Mouse (Mus musculus) midbrain, embryonic 14.5 days (tissue): ENCODE results near the gene Gm21954. TPM values are rescaled to one million over a fixed set of nuclear protein-coding genes. Genes with fewer than 3 reads are reported as not detected.

Experiments
- ATAC-seq: fragments of 200-750 bp; cut with Nextera tagmentation; 2 replicates; pipeline ENCODE4 v1.8.0; 2017; ENCODE audit warnings: moderate number of reproducible peaks, moderate library complexity; ENCODE audit not compliant: low FRiP score, low TSS enrichment
- DNase-seq: peaks from one replicate; pipeline ENCODE4 v3.0.0-alpha.2; 2015
- H3K27ac ChIP-seq: fragments of 300-500 bp; sonication (generic); replicated peaks from 2 replicates; pipeline ENCODE4 v1.5.1; 2014; ENCODE audit warnings: mild to moderate bottlenecking, low read depth, low read length, moderate library complexity
- H3K27me3 ChIP-seq: fragments of 300-500 bp; sonication (generic); 2 replicates; pipeline ENCODE4 v1.6.1; 2014; ENCODE audit warnings: low read length, control low read depth, mixed read lengths; ENCODE audit not compliant: control insufficient read depth, insufficient read depth
- H3K36me3 ChIP-seq: fragments of 300-500 bp; sonication (generic); 2 replicates; pipeline ENCODE4 v1.6.1; 2014; ENCODE audit warnings: low read length, control low read depth; ENCODE audit not compliant: control insufficient read depth, insufficient read depth
- H3K4me1 ChIP-seq: fragments of 300-500 bp; sonication (generic); 2 replicates; pipeline ENCODE4 v1.6.1; 2014; ENCODE audit warnings: mild to moderate bottlenecking, antibody characterized with exemption, low read length, control low read depth; ENCODE audit not compliant: control insufficient read depth, insufficient read depth
- H3K4me2 ChIP-seq: fragments of 300-500 bp; sonication (generic); 2 replicates; pipeline ENCODE4 v1.6.1; 2014; ENCODE audit warnings: mild to moderate bottlenecking, low read length, moderate library complexity
- H3K4me3 ChIP-seq: fragments of 300-500 bp; sonication (generic); replicated peaks from 2 replicates; pipeline ENCODE4 v1.5.1; 2014; ENCODE audit warnings: low read depth, low read length
- H3K9ac ChIP-seq: fragments of 300-500 bp; sonication (generic); replicated peaks from 2 replicates; pipeline ENCODE4 v1.6.1; 2014; ENCODE audit warnings: mild to moderate bottlenecking, low read length, moderate library complexity
- H3K9me3 ChIP-seq: fragments of 300-500 bp; sonication (generic); 2 replicates; pipeline ENCODE4 v1.6.1; 2016; ENCODE audit warnings: low read length, control low read depth, mixed read lengths; ENCODE audit not compliant: control insufficient read depth
- WGBS: fragments of 180-500 bp; shearing (Covaris S2); extraction: QIAGEN DNeasy Blood & Tissue Kit; methylation state at CpG from one replicate; pipeline ENCODE4 v1.1.7; 2014; 5-methylcytosine and 5-hydroxymethylcytosine counted together
- polyA plus RNA-seq: library from polyadenylated mRNA; unstranded; fragments of >200 nt; fragmentation: Nextera tagmentation; extraction: Ambion mirVana; gene quantifications from 2 replicates; pipeline ENCODE4 v1.2.1, GENCODE M21; 2014

The Gm21954 gene
- polyA plus RNA-seq, 1 experiment from 2014 or later, result not detected

DNA sequence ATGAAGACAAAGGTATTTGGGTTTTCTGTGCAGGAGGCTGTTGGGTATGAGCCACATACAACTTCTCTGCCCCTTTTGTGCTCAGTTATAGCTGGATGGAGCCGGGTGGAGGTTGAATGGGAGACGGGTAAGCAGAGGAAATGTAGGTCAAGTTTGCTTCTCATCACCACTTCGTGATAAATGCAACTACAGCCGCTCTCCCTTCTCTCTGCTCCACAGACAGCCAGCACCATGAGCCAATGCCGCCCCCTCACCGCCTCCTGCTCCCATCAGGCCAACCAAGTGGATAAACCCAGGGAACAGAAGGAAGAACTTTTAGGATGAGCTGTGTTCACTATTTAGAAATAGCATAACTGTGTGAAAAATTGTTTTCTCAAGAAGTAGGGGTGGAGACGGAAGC, 4.7 kb upstream of the Gm21954 start:
- peaks cover 17% of the 10 kb centered on the region for H3K36me3 ChIP-seq
- ATAC-seq, result no peak
- 0 out of 2 replicates have a peak, but pooled peaks cover 3% of the 10 kb centered on the region for H3K4me1 ChIP-seq
- no peak overlapping the region for H3K27ac ChIP-seq
- H3K9ac ChIP-seq, result no peak overlapping the region
- no peaks in the 10 kb centered on the region for H3K9me3 ChIP-seq
- no peaks in the 10 kb centered on the region for H3K27me3 ChIP-seq
- no peak overlapping the region for H3K4me2 ChIP-seq
- no peak for DNase-seq
- WGBS, result 91% methylated on average over 7 of the region's 7 CpGs
- no peak overlapping the region for H3K4me3 ChIP-seq

DNA sequence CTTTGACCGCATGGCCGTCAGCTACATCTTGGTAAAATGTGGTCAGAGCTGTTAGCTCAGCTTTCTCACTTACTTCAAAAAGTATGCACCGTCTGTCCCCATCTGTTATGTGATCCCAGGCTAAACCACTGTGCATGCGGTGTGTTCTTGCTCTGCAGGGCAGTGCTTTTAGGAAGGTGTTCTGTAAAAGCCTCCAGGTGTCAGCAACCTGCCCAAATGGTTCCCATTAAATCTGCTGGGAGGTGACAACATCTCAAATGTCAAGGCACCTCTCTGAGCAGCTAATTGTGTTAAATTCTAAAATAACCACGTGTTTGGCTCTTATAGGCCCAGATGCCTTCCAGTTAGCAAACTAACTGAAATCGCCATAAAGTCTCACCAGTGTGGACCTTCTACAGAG, 1.1 kb upstream of the Gm21954 start:
- Histone ChIP-seq H3K4me3 (no peak overlapping the region), H3K27me3 (no peaks in the 10 kb centered on the region), H3K9ac (no peak overlapping the region), H3K4me1 (0 out of 2 replicates have a peak, but pooled peaks cover 3% of the 10 kb centered on the region), H3K36me3 (peaks cover 7% of the 10 kb centered on the region; the same call in 1 of the 2 replicates), H3K4me2 (no peak overlapping the region), H3K9me3 (no peaks in the 10 kb centered on the region), H3K27ac (no peak overlapping the region)
- 79% methylated on average over 6 of the region's 6 CpGs for WGBS
- DNase-seq (no peak), ATAC-seq (no peak)

DNA sequence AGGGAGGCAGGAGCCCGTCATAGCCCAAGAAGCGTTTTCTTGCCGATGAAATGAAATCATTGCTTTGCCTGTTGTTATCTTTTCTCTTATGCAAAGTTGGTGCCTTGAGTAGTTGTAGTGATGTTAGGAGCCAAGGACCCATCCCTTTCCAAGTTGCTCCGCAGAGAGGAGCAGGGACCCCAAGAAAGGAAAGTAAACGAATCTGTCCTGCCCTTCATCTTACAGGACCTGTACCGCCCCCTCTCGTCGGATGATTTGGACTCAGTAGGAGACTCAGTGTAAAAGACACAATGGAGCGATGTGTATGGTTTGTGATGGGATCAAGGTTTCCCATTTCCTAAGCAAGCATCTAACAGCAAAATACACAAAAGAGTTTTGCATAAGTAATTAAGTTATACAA, 5.7 kb downstream of the Gm21954 start:
- 57% methylated on average over 9 of the region's 9 CpGs for WGBS
- no peak for DNase-seq
- H3K9ac ChIP-seq, result no peak overlapping the region
- no peak for ATAC-seq
- no peaks in the 10 kb centered on the region for H3K9me3 ChIP-seq
- H3K4me2 ChIP-seq, result no peak overlapping the region
- H3K36me3 ChIP-seq, result no peaks in the 10 kb centered on the region
- H3K4me3 ChIP-seq, result no peak overlapping the region
- H3K27me3 ChIP-seq, result no peaks in the 10 kb centered on the region
- H3K4me1 ChIP-seq, result peaks cover 30% of the 10 kb centered on the region
- no peak overlapping the region for H3K27ac ChIP-seq

DNA sequence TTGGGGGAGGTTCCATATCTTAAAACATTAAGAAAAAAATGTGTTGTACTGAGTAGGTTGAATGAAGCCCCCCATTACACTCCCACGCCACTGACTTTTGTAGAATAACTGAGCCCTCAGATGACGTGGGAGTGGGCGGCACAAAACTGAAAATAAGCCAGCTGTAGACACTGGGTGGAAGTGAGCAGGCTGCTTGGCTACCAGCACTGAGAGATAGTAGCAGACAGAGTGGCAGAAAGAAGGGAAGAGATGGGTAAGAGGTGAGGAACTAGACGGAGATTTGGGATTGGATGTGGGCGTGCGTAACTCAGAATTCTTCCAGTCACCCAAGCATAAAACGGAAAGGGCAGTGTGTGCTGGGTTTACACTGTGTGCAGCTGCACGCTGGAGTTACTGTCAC, 6.2 kb downstream of the Gm21954 start:
- no peak overlapping the region for H3K4me3 ChIP-seq
- H3K36me3 ChIP-seq, result no peaks in the 10 kb centered on the region
- H3K27ac ChIP-seq, result no peak overlapping the region
- ATAC-seq (no peak), DNase-seq (no peak)
- no peaks in the 10 kb centered on the region for H3K9me3 ChIP-seq
- no peak overlapping the region for H3K9ac ChIP-seq
- WGBS, result 80% methylated on average over 8 of the region's 8 CpGs
- no peak overlapping the region for H3K4me2 ChIP-seq
- no peaks in the 10 kb centered on the region for H3K27me3 ChIP-seq
- peaks cover 35% of the 10 kb centered on the region for H3K4me1 ChIP-seq

DNA sequence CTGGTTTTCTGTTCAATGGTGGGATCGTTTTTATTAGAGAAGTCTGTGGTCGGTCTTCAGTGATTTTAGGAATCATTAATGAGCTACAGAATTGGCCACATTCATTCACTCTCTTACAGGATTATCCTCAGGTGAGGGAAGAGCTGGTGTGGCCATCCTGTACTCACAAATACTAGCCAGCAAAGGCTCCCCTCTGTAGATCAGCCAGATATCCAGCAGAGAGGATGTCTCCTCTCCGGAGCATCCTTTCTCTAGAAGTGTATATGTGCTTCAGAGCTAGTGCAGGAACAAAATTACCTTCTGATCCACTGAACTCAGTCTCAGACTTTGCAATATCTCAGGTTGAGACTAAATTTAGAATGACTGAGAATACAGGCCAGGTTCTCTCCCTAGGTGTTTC, 7.8 kb downstream of the Gm21954 start:
- Histone ChIP-seq H3K4me1 (peaks cover 38% of the 10 kb centered on the region), H3K27ac (no peak overlapping the region)

DNA sequence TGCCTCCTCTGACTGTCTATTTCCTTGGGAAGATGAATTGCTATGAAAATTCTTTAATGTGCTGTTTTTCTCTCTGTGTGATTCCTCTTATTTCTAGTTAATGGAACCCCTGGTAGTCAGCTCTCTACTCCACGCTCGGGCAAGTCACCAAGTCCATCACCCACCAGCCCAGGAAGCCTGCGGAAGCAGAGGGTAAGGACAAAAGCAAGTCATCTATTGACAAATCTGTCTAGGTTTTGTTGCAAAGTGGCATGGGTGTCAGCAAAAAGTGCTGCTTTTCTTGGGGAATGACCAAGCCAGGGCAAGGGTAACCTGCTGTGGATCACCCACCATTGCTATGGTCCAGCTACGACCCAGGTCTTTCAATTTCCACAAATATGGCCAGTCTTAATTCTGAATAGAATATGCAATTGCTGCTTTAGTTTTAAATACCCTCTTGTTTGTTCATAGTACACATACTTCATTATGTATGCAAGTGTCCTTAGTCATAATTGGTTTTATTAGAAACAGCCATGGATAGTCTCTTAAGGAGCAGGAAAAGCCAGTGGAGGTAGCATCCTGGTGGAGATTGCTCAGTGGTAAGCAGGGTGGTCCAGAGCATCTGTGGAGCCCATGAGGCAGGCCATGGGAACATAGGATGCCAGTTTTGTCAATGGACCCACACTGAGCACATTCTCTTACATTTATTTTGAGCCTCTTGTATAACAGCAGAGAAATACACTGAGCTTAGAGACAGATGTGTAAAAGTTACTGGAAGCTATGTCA, 8.9 kb downstream of the Gm21954 start:
- Histone ChIP-seq H3K4me3 (no peak overlapping the region), H3K27ac (0 out of 2 replicates have a peak overlapping the region, but pooled peaks have one; percentile 4), H3K9me3 (no peaks in the 10 kb centered on the region), H3K36me3 (no peaks in the 10 kb centered on the region), H3K27me3 (no peaks in the 10 kb centered on the region), H3K4me1 (peaks cover 38% of the 10 kb centered on the region), H3K4me2 (peak overlapping the region; percentile 29), H3K9ac (no peak overlapping the region)
- ATAC-seq, result no peak
- 78% methylated on average over 4 of the region's 4 CpGs for WGBS
- no peak for DNase-seq

More for the DNA sequence above, 7.8 kb downstream of the Gm21954 start:
- peak overlapping the region; percentile 29; the same call in 1 of the 2 replicates for H3K4me2 ChIP-seq
- no peaks in the 10 kb centered on the region for H3K9me3 ChIP-seq
- no peaks in the 10 kb centered on the region for H3K27me3 ChIP-seq
- ATAC-seq (no peak), DNase-seq (no peak)
- no peaks in the 10 kb centered on the region for H3K36me3 ChIP-seq
- H3K9ac ChIP-seq, result no peak overlapping the region
- WGBS, result 48% methylated on average over 3 of the region's 3 CpGs
- H3K4me3 ChIP-seq, result no peak overlapping the region

DNA sequence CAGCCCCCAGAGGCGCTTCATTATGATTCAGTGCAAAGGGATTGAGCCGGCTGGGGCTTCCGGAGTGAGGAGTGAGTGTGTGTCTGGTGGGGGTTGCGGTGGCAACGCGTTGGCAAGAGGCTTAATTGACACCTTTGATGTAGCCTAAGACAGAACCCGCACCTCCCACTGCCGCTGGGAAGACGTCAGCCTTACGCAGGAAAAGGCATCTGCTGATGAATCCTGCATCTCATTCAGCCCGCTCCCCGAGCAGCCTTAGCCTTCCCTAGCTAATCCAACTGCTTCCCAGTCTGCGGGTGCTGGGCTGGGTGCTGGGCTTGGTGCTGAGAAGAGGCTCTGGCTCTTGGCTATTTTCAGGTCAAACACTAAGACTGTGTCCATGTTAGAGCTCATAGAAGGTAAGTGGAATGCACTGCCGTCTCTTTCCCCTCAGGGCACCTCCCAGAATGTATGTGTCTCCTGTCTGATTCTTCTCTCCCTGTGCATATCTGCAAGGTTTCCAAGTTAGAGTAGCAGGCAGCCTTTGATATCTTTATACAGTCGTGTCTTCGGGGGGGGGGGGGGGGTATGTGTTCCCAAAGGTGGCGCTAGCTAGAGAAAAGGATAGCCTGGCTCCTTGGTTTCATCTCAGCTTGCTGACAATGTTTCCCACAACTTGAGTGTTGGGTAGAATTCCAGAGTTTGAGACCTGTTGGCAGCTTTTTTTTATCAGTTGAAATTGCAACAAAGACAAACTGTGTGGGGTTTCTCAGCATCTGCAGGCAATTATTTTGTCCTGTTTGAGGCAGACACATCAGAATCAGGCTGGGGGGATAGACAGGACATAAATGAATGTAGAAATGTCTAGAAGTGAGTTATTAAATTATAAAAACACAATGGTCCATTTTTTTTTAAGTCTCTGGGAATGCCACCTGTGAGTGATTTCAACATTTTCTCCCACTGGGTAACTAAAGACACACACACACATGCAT, 10.0 kb downstream of the Gm21954 start:
- Histone ChIP-seq H3K4me1 (peaks cover 38% of the 10 kb centered on the region), H3K4me2 (peak overlapping the region; percentile 57), H3K27ac (peak overlapping the region; percentile 85), H3K27me3 (no peaks in the 10 kb centered on the region), H3K9ac (peak overlapping the region; percentile 39), H3K36me3 (no peaks in the 10 kb centered on the region), H3K4me3 (peak overlapping the region; percentile 25), H3K9me3 (no peaks in the 10 kb centered on the region)
- WGBS, result 0% methylated on average over 17 of the region's 17 CpGs
- ATAC-seq, result peak; percentile 93
- peak; percentile 90 for DNase-seq

DNA sequence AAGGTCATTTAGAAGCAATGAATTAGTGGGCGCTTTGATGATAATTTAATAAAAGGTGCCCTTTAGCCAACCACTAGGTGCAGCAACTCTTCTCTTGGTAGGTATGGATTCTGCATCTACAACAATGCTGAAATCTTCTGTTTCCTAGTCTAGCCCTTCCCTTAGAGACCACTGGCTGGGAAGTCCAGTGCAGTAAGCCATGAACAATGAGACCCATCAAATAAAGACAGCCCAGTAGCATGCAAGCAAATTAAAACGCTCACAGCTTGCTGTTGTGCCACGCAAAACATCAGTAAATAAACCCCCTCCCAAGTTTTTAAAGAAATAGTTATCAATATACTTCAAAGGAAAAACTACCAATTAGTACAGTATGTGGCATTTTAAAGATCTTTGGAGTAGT, 10.9 kb downstream of the Gm21954 start:
- DNase-seq (peak; percentile 36), ATAC-seq (peak; percentile 35; the same call in 1 of the 2 replicates)
- no peak overlapping the region for H3K9ac ChIP-seq
- 32% methylated on average over 3 of the region's 3 CpGs for WGBS
- no peaks in the 10 kb centered on the region for H3K27me3 ChIP-seq
- H3K9me3 ChIP-seq, result no peaks in the 10 kb centered on the region
- H3K27ac ChIP-seq, result peak overlapping the region; percentile 85
- H3K4me3 ChIP-seq, result 0 out of 2 replicates have a peak overlapping the region, but pooled peaks have one; percentile 25
- H3K36me3 ChIP-seq, result no peaks in the 10 kb centered on the region
- peak overlapping the region; percentile 57 for H3K4me2 ChIP-seq
- H3K4me1 ChIP-seq, result peaks cover 38% of the 10 kb centered on the region
